Mouse (Mus musculus) testis, postnatal 14 days (tissue): ENCODE measurements around the gene 4921536K21Rik.

ENCODE experiments used
- DNase-seq: peaks from one replicate; pipeline ENCODE4 v3.0.0; 2021; ENCODE audit warnings: low spot score

Gene 4921536K21Rik

GRCm38 (mm10) chr11:3894406-3895281 lies at the start of gene 4921536K21Rik, which contains the start of gene Dusp18:
Gene 4921536K21Rik (minus strand): TSS chr11:3895098.
Gene Dusp18 (plus strand): TSS chr11:3895240.
- peak; percentile 92 for DNase-seq

- no peak for DNase-seq
These were observed 46.5 kb upstream of the 4921536K21Rik start for GRCm38 (mm10) chr11:3941371-3941770.

GRCm38 (mm10) chr11:3937321-3937874 lies 42.5 kb upstream of the 4921536K21Rik start:
- no peak for DNase-seq

GRCm38 (mm10) chr11:3936318-3936717 lies 41.4 kb upstream of the 4921536K21Rik start:
- DNase-seq = no peak

- DNase-seq = no peak
These were observed 40.2 kb upstream of the 4921536K21Rik start for GRCm38 (mm10) chr11:3935135-3935534.

GRCm38 (mm10) chr11:3933756-3934285 lies 38.9 kb upstream of the 4921536K21Rik start:
- DNase-seq = no peak

GRCm38 (mm10) chr11:3931511-3932211 lies 36.8 kb upstream of the 4921536K21Rik start, which contains the start of gene Tcn2:
Gene Tcn2 (minus strand): TSS chr11:3932159.
- peak; percentile 80 for DNase-seq

GRCm38 (mm10) chr11:3930931-3931330 lies 36.0 kb upstream of the 4921536K21Rik start:
- DNase-seq = no peak

- no peak for DNase-seq
These were observed 35.1 kb upstream of the 4921536K21Rik start for GRCm38 (mm10) chr11:3930019-3930418.

GRCm38 (mm10) chr11:3925916-3926315 lies 31.0 kb upstream of the 4921536K21Rik start:
- no peak for DNase-seq

GRCm38 (mm10) chr11:3922731-3923130 lies 27.8 kb upstream of the 4921536K21Rik start:
- DNase-seq = no peak

GRCm38 (mm10) chr11:3922115-3922514 lies 27.2 kb upstream of the 4921536K21Rik start:
- DNase-seq = no peak

- peak; percentile 63 for DNase-seq
These were observed 26.5 kb upstream of the 4921536K21Rik start for GRCm38 (mm10) chr11:3921281-3921850.

- no peak for DNase-seq
These were observed 25.6 kb upstream of the 4921536K21Rik start for GRCm38 (mm10) chr11:3920476-3920875.

GRCm38 (mm10) chr11:3918738-3919137 lies 23.8 kb upstream of the 4921536K21Rik start:
- DNase-seq = no peak

GRCm38 (mm10) chr11:3914109-3914840 lies 19.4 kb upstream of the 4921536K21Rik start, which contains the start of gene Slc35e4:
Gene Slc35e4 (minus strand): TSS chr11:3914664.
- peak; percentile 81 for DNase-seq

- peak; percentile 83 for DNase-seq
These were observed 18.6 kb upstream of the 4921536K21Rik start for GRCm38 (mm10) chr11:3913316-3914108.

GRCm38 (mm10) chr11:3912875-3913271 lies 18.0 kb upstream of the 4921536K21Rik start:
- no peak for DNase-seq

GRCm38 (mm10) chr11:3912100-3912874 lies 17.4 kb upstream of the 4921536K21Rik start:
- no peak for DNase-seq
